Mouse (Mus musculus) forebrain, embryonic 12.5 days (tissue): ENCODE measurements around the gene Ryr2. TPM values are rescaled to one million over a fixed set of nuclear protein-coding genes. Genes with fewer than 3 reads are reported as not detected.

Experiments used
- ATAC-seq: fragments of 200-750 bp; cut with Nextera tagmentation; 2 replicates; pipeline ENCODE4 v1.8.0; 2017; ENCODE audit warnings: moderate TSS enrichment; ENCODE audit not compliant: low FRiP score
- H3K27ac ChIP-seq: fragments of 300-500 bp; sonication (generic); 2 replicates; pipeline ENCODE4 v1.5.1; 2016; ENCODE audit warnings: mild to moderate bottlenecking
- H3K27me3 ChIP-seq: fragments of 300-500 bp; sonication (generic); 2 replicates; pipeline ENCODE4 v1.6.1; 2016; ENCODE audit warnings: mild to moderate bottlenecking
- H3K36me3 ChIP-seq: fragments of 300-500 bp; sonication (generic); replicated peaks from 2 replicates; pipeline ENCODE4 v1.6.1; 2016; ENCODE audit warnings: mild to moderate bottlenecking
- H3K4me1 ChIP-seq: fragments of 300-500 bp; sonication (generic); 2 replicates; pipeline ENCODE4 v1.6.1; 2016
- H3K4me2 ChIP-seq: fragments of 300-500 bp; sonication (generic); 2 replicates; pipeline ENCODE4 v1.6.1; 2016; ENCODE audit warnings: mild to moderate bottlenecking, moderate library complexity
- H3K4me3 ChIP-seq: fragments of 300-500 bp; sonication (generic); replicated peaks from 2 replicates; pipeline ENCODE4 v1.5.1; 2016; ENCODE audit warnings: mild to moderate bottlenecking
- H3K9ac ChIP-seq: fragments of 300-500 bp; sonication (generic); 2 replicates; pipeline ENCODE4 v1.6.1; 2016; ENCODE audit warnings: mild to moderate bottlenecking
- H3K9me3 ChIP-seq: fragments of 300-500 bp; sonication (generic); 2 replicates; pipeline ENCODE4 v1.6.1; 2016
- WGBS: fragments of 180-500 bp; shearing (Covaris S2); methylation state at CpG from one replicate; pipeline ENCODE4 v1.1.7; 2016; 5-methylcytosine and 5-hydroxymethylcytosine counted together
- polyA plus RNA-seq: library from polyadenylated mRNA; unstranded; fragments of >200 nt; fragmentation: Nextera tagmentation; extraction: Ambion mirVana; gene quantifications from 2 replicates; pipeline ENCODE4 v1.2.1, GENCODE M21; 2016

Ryr2 gene
- polyA plus RNA-seq, 1 experiment from 2014 or later: 0.37 TPM

GRCm38 (mm10) chr13:11924732-11925131, 182.0 kb downstream of the Ryr2 start:
- Histone ChIP-seq H3K27ac (no peak overlapping the region), H3K27me3 (no peaks in the 10 kb centered on the region), H3K4me3 (no peak overlapping the region), H3K4me2 (no peak overlapping the region), H3K9me3 (no peaks in the 10 kb centered on the region), H3K9ac (no peak overlapping the region), H3K4me1 (no peaks in the 10 kb centered on the region), H3K36me3 (no peaks in the 10 kb centered on the region)
- no peak for ATAC-seq
- 88% methylated on average over 3 of the region's 3 CpGs for WGBS

GRCm38 (mm10) chr13:11920495-11920894, 186.2 kb downstream of the Ryr2 start:
- no peaks in the 10 kb centered on the region for H3K9me3 ChIP-seq
- no peak overlapping the region for H3K4me3 ChIP-seq
- no peak for ATAC-seq
- no peaks in the 10 kb centered on the region for H3K36me3 ChIP-seq
- H3K27ac ChIP-seq: no peak overlapping the region
- no peaks in the 10 kb centered on the region for H3K4me1 ChIP-seq
- 60% methylated on average over 1 of the region's 1 CpGs for WGBS
- no peak overlapping the region for H3K4me2 ChIP-seq
- H3K27me3 ChIP-seq: no peaks in the 10 kb centered on the region
- no peak overlapping the region for H3K9ac ChIP-seq

GRCm38 (mm10) chr13:11919448-11919847, 187.3 kb downstream of the Ryr2 start:
- H3K4me1 ChIP-seq: no peaks in the 10 kb centered on the region
- no peak overlapping the region for H3K4me3 ChIP-seq
- no peaks in the 10 kb centered on the region for H3K9me3 ChIP-seq
- H3K9ac ChIP-seq: no peak overlapping the region
- no peak overlapping the region for H3K4me2 ChIP-seq
- WGBS: 90% methylated on average over 6 of the region's 6 CpGs
- no peak for ATAC-seq
- H3K27ac ChIP-seq: no peak overlapping the region
- H3K27me3 ChIP-seq: no peaks in the 10 kb centered on the region
- H3K36me3 ChIP-seq: no peaks in the 10 kb centered on the region

- H3K9ac ChIP-seq: no peak overlapping the region
- H3K4me2 ChIP-seq: no peak overlapping the region
- no peaks in the 10 kb centered on the region for H3K9me3 ChIP-seq
- WGBS: 93% methylated on average over 2 of the region's 2 CpGs
- no peak overlapping the region for H3K27ac ChIP-seq
- H3K4me3 ChIP-seq: no peak overlapping the region
- no peaks in the 10 kb centered on the region for H3K4me1 ChIP-seq
- H3K27me3 ChIP-seq: no peaks in the 10 kb centered on the region
- H3K36me3 ChIP-seq: no peaks in the 10 kb centered on the region
- ATAC-seq: no peak
Observed at GRCm38 (mm10) chr13:11915619-11916018, 191.1 kb downstream of the Ryr2 start.

- no peak for ATAC-seq
- H3K4me1 ChIP-seq: no peaks in the 10 kb centered on the region
Observed at GRCm38 (mm10) chr13:11914682-11915081, 192.1 kb downstream of the Ryr2 start.

GRCm38 (mm10) chr13:11912208-11912607, 194.5 kb downstream of the Ryr2 start:
- 77% methylated on average over 2 of the region's 2 CpGs for WGBS
- Histone ChIP-seq H3K27me3 (no peaks in the 10 kb centered on the region), H3K4me1 (no peaks in the 10 kb centered on the region), H3K9ac (no peak overlapping the region), H3K36me3 (no peaks in the 10 kb centered on the region), H3K9me3 (no peaks in the 10 kb centered on the region), H3K4me2 (no peak overlapping the region), H3K27ac (no peak overlapping the region), H3K4me3 (no peak overlapping the region)
- ATAC-seq: no peak

More at GRCm38 (mm10) chr13:11914682-11915081, 192.1 kb downstream of the Ryr2 start:
- Histone ChIP-seq H3K4me3 (no peak overlapping the region), H3K9ac (no peak overlapping the region), H3K27ac (no peak overlapping the region), H3K4me2 (no peak overlapping the region), H3K27me3 (no peaks in the 10 kb centered on the region), H3K36me3 (no peaks in the 10 kb centered on the region), H3K9me3 (no peaks in the 10 kb centered on the region)
- 92% methylated on average over 3 of the region's 3 CpGs for WGBS

- H3K9me3 ChIP-seq: no peaks in the 10 kb centered on the region
- no peak overlapping the region for H3K4me2 ChIP-seq
- H3K27me3 ChIP-seq: no peaks in the 10 kb centered on the region
- WGBS: 77% methylated on average over 4 of the region's 4 CpGs
- no peak for ATAC-seq
- H3K27ac ChIP-seq: no peak overlapping the region
- H3K4me3 ChIP-seq: no peak overlapping the region
- H3K4me1 ChIP-seq: peaks cover 3% of the 10 kb centered on the region
- no peak overlapping the region for H3K9ac ChIP-seq
- no peaks in the 10 kb centered on the region for H3K36me3 ChIP-seq
Observed at GRCm38 (mm10) chr13:11908123-11908522, 198.6 kb downstream of the Ryr2 start.

GRCm38 (mm10) chr13:11905126-11905525, 201.6 kb downstream of the Ryr2 start:
- Histone ChIP-seq H3K4me2 (no peak overlapping the region), H3K9ac (no peak overlapping the region), H3K9me3 (no peaks in the 10 kb centered on the region), H3K27ac (no peak overlapping the region), H3K4me3 (no peak overlapping the region), H3K4me1 (peaks cover 6% of the 10 kb centered on the region), H3K36me3 (no peaks in the 10 kb centered on the region), H3K27me3 (no peaks in the 10 kb centered on the region)
- no peak for ATAC-seq
- WGBS: 67% methylated on average over 2 of the region's 2 CpGs

- Histone ChIP-seq H3K4me3 (no peak overlapping the region), H3K27me3 (no peaks in the 10 kb centered on the region), H3K4me1 (peaks cover 6% of the 10 kb centered on the region), H3K9me3 (no peaks in the 10 kb centered on the region), H3K9ac (no peak overlapping the region), H3K27ac (no peak overlapping the region), H3K4me2 (peak overlapping the region; percentile 38), H3K36me3 (no peaks in the 10 kb centered on the region)
- WGBS: 8% methylated on average over 9 of the region's 9 CpGs
- ATAC-seq: no peak
Observed at GRCm38 (mm10) chr13:11903272-11903671, 203.5 kb downstream of the Ryr2 start.

GRCm38 (mm10) chr13:11902856-11903255, 203.9 kb downstream of the Ryr2 start:
- ATAC-seq: no peak
- WGBS: 12% methylated on average over 6 of the region's 6 CpGs
- Histone ChIP-seq H3K9ac (no peak overlapping the region), H3K27ac (no peak overlapping the region), H3K9me3 (no peaks in the 10 kb centered on the region), H3K4me1 (peaks cover 6% of the 10 kb centered on the region), H3K36me3 (no peaks in the 10 kb centered on the region), H3K4me2 (peak overlapping the region; percentile 38), H3K4me3 (no peak overlapping the region), H3K27me3 (no peaks in the 10 kb centered on the region)

- Histone ChIP-seq H3K36me3 (no peaks in the 10 kb centered on the region), H3K9me3 (no peaks in the 10 kb centered on the region), H3K27me3 (no peaks in the 10 kb centered on the region), H3K4me3 (no peak overlapping the region), H3K9ac (no peak overlapping the region), H3K27ac (no peak overlapping the region), H3K4me1 (peaks cover 6% of the 10 kb centered on the region), H3K4me2 (no peak overlapping the region)
- ATAC-seq: no peak
- WGBS: 80% methylated on average over 2 of the region's 2 CpGs
Observed at GRCm38 (mm10) chr13:11900631-11901030, 206.1 kb downstream of the Ryr2 start.

- no peaks in the 10 kb centered on the region for H3K4me1 ChIP-seq
- H3K4me3 ChIP-seq: no peak overlapping the region
- no peak for ATAC-seq
- no peaks in the 10 kb centered on the region for H3K36me3 ChIP-seq
- H3K9ac ChIP-seq: no peak overlapping the region
- H3K4me2 ChIP-seq: no peak overlapping the region
- 85% methylated on average over 1 of the region's 1 CpGs for WGBS
- no peaks in the 10 kb centered on the region for H3K27me3 ChIP-seq
- no peak overlapping the region for H3K27ac ChIP-seq
- no peaks in the 10 kb centered on the region for H3K9me3 ChIP-seq
Observed at GRCm38 (mm10) chr13:11895631-11896030, 211.1 kb downstream of the Ryr2 start.

GRCm38 (mm10) chr13:11891739-11892138, 215.0 kb downstream of the Ryr2 start:
- ATAC-seq: no peak
- no peak overlapping the region for H3K4me3 ChIP-seq
- H3K9ac ChIP-seq: no peak overlapping the region
- no peaks in the 10 kb centered on the region for H3K9me3 ChIP-seq
- H3K4me2 ChIP-seq: no peak overlapping the region
- H3K36me3 ChIP-seq: no peaks in the 10 kb centered on the region
- H3K27ac ChIP-seq: no peak overlapping the region
- no peaks in the 10 kb centered on the region for H3K4me1 ChIP-seq
- 92% methylated on average over 3 of the region's 3 CpGs for WGBS
- no peaks in the 10 kb centered on the region for H3K27me3 ChIP-seq
